Mouse (Mus musculus): ENCODE measurements around the gene Rpl6. TPM values are rescaled to one million over a fixed set of nuclear protein-coding genes. Genes with fewer than 3 reads are reported as not detected.

Gene Rpl6
- total RNA-seq (2023) = 1,000 to 10,000 TPM; 1,147 to 1,297 TPM

DNA sequence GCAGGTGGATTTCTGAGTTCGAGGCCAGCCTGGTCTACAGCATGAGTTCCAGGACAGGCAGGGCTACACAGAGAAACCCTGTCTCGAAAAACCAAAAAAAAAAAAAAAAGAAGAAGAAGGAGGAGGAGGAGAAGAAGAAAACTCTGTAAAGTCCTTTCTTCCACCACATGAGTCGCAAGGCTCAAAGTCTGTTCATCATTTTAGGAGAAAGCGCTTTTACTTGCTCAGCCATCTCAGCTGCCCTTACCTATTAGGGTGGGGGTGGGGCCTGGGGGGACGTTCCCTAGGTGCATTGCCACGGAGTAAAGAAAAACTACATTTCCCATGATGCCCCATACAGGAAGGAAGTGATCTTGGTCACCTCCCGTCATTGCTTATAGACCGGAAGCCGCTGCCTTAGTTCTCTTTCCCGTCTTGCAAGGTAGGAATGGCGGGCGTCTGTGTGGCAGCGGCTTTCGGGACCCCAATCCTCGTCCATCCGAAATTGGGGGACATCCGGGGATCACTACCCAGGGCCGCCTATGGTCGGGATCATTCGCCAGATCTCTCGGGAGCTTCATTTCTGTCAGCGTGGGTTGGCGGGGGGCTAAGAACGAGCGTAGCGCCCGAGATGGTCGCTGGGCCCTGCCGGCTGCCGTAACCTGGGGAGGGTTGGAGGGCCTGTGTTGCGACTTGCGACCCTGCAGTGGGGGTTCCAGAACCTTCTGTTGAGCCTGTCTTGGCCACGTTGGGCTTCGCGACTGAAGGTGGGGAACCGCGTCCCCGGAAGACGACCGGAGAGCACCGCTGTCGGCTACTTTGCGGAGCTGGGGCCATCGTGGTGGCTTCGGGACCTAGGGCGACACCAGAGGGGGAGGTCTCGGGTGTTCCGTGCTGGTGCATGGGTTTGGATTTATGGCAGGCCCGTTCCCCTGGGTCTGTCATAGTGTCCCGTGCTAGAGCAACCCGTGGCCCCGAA is at the start of gene Rpl6:
Rpl6 (plus strand) TSS at position 350 of the 958 bp plus-strand sequence.

DNA sequence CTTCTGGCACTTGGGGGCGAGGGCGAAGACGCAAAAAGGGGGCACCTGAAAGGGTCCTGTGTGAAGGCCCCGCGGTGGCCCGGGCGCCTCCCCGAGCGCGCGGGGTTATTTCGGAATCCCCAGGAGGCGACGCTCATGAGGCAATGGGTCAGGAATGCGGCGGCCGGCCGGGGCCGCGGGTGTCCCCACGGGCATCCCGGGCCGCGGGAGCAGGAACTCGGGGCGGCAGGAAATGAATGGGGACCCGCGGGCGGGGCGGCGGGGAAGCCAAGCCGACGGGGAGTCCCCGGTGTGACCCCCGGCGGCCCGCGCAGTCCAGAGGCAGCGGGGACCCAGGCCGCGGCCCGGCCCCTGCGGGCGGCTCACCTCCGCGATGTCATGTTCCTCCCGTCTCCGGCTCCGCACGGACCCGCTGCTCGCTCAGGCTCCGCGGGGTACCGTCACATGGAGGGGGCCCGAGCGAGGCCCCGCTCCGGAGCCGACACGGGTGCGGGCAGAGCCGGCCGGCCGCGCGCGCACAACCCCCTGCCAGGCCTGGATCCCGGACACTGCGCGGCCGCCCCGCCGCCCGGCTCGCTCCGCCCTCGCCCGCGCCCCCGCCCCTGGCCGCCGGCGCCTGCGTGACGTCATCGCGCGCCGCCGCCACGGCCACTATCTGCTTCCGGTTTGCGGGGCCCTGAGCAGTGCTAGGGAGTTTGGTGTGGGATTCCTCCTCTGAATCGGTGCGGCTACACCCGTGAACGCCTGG is 13.3 kb upstream of the Rpl6 start, which contains the start of gene Ptpn11:
Ptpn11 (minus strand) TSS at position 562 of the 748 bp plus-strand sequence.

DNA sequence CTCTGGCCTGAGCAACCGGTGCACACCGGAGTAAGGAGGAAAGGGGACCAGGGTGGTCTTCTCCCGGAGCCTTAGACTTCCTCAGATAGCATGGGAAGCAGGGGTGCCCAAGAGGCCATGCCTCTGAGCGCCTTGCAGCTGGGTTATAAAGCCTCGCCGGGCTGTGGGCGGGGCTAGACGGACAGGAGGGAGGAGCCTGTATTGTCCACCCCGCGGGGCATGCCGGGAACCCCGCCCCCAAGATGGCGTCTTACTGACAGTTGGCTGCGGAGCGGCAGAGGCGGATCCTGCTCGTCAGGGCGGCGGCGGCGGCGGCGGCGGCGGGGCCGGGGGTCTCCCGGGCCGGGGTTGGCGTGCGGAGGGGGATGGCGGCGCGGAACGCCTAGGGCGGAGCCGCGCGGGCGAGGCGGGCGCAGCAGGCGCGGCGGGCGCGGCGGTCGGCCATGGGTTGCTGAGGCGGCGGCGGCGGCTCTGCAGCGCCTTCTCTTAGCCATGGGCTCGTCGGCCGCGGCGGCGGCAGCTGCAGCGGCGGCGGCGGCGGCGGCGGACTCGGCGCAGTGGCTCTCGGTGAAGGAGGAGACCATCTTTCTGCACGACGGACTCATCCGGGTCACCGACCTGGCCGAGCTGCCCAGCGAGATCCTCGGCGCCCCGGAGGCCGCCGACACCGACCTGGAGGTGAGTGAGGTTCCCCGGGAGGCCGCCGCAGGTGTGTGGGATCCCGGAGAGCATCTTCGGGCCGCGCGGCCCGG is 15.9 kb downstream of the Rpl6 start, which contains the start of gene Hectd4:
Hectd4 (plus strand) TSS at position 240 of the 752 bp plus-strand sequence.

Other genes with a start within 250 kb of the Rpl6 start
- gene Rph3a, start 194.4 kb upstream of the Rpl6 start, total RNA-seq (2023) = not detected
- gene Ptpn11, start 13.1 kb upstream of the Rpl6 start, total RNA-seq (2023) = 10 to 100 TPM; 51.7 to 52.6 TPM
- gene Hectd4, start 15.7 kb downstream of the Rpl6 start, total RNA-seq (2023) = 10 to 100 TPM; 31.2 to 34.1 TPM
- gene Trafd1, start 181.2 kb downstream of the Rpl6 start, total RNA-seq (2023) = 100 to 1,000 TPM; 261 to 282 TPM
- gene Naa25, start 193.5 kb downstream of the Rpl6 start, total RNA-seq (2023) = 10 to 100 TPM; 20.9 to 31.6 TPM
- gene Tmem116, start 247.4 kb downstream of the Rpl6 start, total RNA-seq (2023) = 1 to 10 TPM; 1.4 to 2.2 TPM
- gene Erp29, start 248.0 kb downstream of the Rpl6 start, total RNA-seq (2023) = 100 to 1,000 TPM; 247 to 275 TPM

All from monocyte, adult 59 days (primary cell).